Mouse (Mus musculus) right cerebral cortex, postnatal 36 days (tissue): Measurements from ENCODE around the gene Atp10a.
A peak's percentile ranks its signal among the peaks of the same experiment; 100 is the strongest.
"Not testable (repeated sequence)": the region's sequence is repeated elsewhere in the genome, so short reads cannot be mapped to it uniquely, and the experiment has no call there.

ENCODE experiments used
- DNase-seq, 2 experiments: peaks; one replicate each; pipeline ENCODE4 v3.0.0; 2022; ENCODE audit warnings: low spot score in 2 of 2, mixed read lengths in 1 of 2

Gene Atp10a

DNA sequence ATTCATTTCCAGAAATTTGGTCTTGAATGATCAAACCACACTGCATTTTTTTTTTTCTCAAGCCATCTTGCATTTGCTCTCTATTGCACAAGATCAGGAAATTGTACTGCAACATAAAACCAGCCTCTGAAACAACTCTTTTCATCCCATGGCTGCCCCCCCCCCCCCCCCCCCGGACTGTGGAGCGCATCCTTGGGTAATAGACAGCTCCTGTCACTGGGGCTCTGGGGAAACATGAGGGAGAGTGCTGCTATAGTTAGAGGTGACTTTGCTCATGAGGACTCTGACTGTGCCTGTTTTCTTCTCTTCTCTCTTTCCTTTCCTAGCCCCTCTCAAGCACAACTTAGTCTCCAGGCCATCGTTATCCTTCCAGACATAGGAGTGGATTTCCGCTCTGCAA, 131.6 kb downstream of the Atp10a start:
- no peak for DNase-seq

GRCm38 (mm10) chr7:58788424-58789261, 132.7 kb downstream of the Atp10a start:
- DNase-seq, result no peak

DNA sequence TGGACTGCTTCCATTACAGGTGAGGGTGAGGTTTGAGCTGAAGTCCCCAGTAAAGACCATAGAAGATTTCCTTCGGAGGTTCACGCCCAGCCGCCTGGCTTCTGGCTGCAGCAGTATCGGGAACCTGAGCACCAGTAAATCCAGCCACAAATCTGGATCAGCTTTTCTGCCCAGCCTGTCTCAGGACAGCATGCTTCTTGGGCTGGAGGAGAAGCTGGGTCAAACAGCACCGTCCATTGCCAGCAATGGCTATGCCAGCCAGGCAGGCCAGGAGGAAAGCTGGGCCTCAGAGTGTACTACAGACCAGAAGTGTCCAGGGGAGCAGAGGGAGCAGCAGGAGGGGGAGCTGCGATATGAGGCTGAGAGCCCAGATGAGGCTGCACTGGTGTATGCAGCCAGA, 141.3 kb downstream of the Atp10a start:
- DNase-seq, result no peak

DNA sequence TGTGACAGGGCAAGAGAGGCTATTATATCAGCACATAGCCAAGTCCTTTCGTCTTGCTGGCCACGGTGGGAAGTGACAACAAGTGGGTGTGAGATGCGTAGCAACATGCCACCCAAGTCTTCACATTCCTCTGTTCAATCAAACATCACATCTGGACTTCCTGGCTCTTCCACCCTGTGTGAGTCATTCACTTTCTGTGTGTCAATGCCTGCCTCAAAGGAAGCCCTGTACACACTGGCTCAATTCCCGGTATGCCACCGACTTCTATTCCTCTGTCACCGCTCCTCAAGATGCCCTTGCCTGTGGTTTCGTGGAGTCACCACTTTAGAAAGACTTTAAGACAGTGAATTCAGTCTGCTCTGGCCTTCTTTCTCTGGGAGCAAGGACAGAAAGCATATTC, 144.9 kb downstream of the Atp10a start:
- DNase-seq, result no peak

- no peak for DNase-seq
These were observed 145.8 kb downstream of the Atp10a start for GRCm38 (mm10) chr7:58801791-58802190.

DNA sequence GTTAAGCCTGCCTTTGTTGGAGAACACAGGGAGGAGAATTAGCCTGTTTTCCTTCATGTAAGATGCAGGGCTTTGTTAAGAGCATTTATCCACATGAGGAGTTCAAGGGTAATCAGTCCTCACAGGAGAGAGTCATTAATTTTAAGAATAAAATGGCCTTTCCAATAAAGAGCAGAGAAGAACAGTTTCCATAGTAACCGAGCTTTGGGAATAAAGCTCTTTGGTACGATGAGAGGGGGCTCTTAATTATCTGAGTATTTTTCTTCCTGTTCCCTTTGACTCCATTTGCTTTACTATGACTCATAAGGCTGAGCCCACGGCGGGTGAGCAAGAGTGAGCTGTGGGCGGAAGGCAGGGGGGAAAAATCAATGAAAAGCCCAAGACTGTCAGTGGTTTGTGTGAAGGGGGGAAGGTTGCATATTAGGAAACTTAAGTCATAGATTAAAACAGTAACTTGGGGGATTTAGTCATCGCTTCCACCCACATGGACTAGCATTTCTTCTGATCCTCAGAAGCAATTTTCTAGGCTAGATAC, 166.2 kb downstream of the Atp10a start:
- DNase-seq, result peak in 1 of 2 experiments; percentile 21

- DNase-seq, result no peak
These were observed 168.7 kb downstream of the Atp10a start for GRCm38 (mm10) chr7:58824686-58825085.

- no peak for DNase-seq
These were observed 173.1 kb downstream of the Atp10a start for GRCm38 (mm10) chr7:58829111-58829510.

DNA sequence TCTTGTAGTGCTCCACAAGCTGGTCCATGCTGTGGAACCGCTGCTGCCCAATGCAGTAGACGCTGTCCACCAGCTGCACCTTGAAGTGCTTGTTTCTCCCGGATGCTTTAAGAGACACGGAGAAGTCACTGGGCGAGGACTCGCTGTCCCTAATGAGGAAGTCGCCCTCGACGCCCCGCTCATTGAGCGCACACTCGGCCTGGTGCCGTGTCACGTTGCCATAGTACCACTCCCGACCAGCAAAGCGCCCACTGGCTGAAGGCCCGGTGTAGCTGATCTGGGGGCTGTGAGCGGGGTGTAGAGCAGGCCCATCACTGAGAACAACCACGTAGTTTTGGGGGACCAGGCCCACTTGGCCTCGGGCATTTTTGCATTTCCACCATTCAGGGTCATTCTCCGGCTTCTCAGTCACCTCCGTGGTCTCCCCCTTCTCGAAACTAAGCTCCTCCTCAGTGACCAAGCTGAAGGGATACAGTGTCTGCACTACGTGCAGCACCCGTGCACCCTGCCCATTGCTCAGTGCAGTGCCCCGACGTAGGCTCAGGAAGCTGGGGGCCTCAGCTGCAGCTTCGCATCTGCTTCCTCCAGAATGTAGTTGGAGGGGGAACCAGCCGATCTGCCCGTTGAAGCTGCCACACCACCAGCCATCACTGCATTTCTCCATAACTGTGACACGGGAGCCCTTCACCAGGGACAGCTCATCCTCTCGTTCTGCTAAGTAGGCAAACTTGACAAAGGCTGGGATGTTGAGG, 181.1 kb downstream of the Atp10a start:
- not testable (repeated sequence) for DNase-seq

DNA sequence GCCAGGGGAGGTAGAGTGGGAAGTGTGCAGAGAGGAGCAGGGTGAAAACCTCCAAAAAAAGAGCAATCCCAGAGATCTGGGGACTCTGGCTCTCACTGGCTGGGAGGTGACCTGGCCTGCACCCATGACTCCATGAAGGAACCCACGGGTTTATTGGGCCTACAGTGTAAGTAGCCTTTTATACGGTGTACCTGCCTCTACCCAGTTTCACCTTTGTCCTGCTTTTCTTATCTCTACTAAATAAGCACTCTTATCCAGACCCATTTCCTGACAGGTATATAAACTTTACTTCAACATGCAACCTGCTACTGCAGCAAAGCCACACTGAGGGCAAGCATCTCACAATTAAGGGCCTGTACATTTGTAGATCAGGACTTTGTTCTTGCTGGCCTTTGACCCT, 184.4 kb downstream of the Atp10a start:
- no peak for DNase-seq

GRCm38 (mm10) chr7:58841066-58841465, 185.1 kb downstream of the Atp10a start:
- DNase-seq, result no peak

- DNase-seq, result peak in 1 of 2 experiments; percentile 14
These were observed 186.9 kb downstream of the Atp10a start for GRCm38 (mm10) chr7:58842818-58843217.

GRCm38 (mm10) chr7:58843767-58844445, 187.9 kb downstream of the Atp10a start:
- peak; percentile 91 to 96 for DNase-seq

DNA sequence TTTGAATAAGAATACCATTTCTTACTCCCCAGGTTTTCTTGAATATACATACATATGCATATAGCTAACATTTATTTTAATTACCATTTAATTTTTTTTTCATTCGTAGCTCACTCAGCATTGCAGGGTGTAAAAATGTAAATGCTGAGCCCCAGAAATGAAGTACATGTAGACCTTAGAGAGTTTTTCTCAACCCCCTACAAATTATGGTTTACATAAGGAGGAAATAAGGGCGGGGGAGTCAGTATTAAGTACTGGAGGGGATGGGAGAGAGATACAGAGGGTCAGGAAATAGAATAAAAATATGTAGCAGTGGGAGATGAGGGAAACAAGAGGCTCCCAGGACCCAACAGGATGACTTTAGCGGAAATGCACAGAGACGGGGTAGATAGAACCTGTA, 188.5 kb downstream of the Atp10a start:
- DNase-seq, result no peak

- no peak for DNase-seq
These were observed 203.0 kb downstream of the Atp10a start for GRCm38 (mm10) chr7:58858921-58859320.

- no peak for DNase-seq
These were observed 207.2 kb downstream of the Atp10a start for GRCm38 (mm10) chr7:58863174-58863573.

- DNase-seq, result no peak
These were observed 211.1 kb downstream of the Atp10a start for GRCm38 (mm10) chr7:58866865-58867614.

DNA sequence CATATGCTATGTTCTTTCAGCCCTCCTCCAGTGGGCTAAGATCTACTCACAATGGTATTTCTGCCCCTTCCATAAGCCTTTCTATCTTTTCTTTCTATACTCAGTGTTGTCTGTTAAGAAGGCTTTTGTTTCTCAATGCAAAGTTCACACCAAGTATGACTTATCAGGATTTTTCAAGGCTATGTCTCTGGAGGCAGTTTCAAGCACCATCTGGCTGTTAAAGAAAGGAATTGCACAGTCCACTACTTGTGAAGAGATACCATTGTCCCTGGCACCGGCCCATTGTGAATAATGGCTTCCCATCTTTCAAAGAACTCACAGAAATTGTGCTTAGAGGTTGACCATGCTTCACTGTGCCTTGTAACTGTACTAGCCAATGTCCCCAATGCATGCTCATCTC, 214.7 kb downstream of the Atp10a start:
- DNase-seq, result no peak

DNA sequence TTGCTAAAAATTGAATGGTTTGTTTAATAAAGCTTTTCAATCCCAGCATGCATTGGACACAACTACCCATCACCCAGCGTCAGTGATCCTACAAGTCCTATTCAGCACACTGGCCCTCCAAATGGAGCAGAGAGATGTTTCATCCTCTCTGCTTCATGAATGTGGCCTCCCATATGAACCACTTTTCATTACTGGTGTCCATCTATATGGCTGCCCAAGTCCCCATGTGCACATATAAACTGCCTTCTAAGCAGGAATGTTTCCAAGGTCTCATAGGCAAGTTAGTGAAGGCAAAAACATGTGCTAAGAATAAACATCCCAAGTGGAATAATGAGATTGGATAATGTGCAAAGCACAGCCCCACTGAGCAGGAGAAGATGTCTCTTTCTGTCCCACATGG, 217.7 kb downstream of the Atp10a start:
- no peak for DNase-seq
